Comparison of ENCODE assay signal across 8 mouse cellular contexts in genomic region chr16:91466566-91466965, GRCm38 (mm10). TPM values are rescaled to one million over a fixed set of nuclear protein-coding genes. Genes with fewer than 3 reads are reported as not detected.
DNase-seq lines count a peak whose midpoint lies in the region; ATAC-seq lines count a peak whose summit lies in the region.

No protein-coding gene starts in this region.

- ATAC-seq in neural tube, embryonic 11.5 days (ENCODE audit: insufficient read depth, low FRiP score, low TSS enrichment), result no peak
- ATAC-seq in forebrain, embryonic 11.5 days (replicated peaks; ENCODE audit: low FRiP score), result no peak
- ATAC-seq in midbrain, embryonic 15.5 days (replicated peaks), result no peak

- no peak overlapping the region; the same call in 1 of the 2 replicates for H3K4me2 ChIP-seq in neural tube, embryonic 11.5 days (ENCODE audit: low read depth)
- H3K4me2 ChIP-seq in forebrain, embryonic 11.5 days (ENCODE audit: low read depth, low read length, severe bottlenecking), result no peak overlapping the region
- peak overlapping the region; percentile 70; the same call in 1 of the 2 replicates for H3K4me2 ChIP-seq in midbrain, embryonic 15.5 days

- H3K9ac ChIP-seq in neural tube, embryonic 11.5 days (ENCODE audit: low read length), result no peak overlapping the region
- no peak overlapping the region for H3K9ac ChIP-seq in forebrain, embryonic 11.5 days (ENCODE audit: low read length)
- H3K9ac ChIP-seq in midbrain, embryonic 15.5 days, result no peak overlapping the region

- H3K4me1 ChIP-seq in neural tube, embryonic 11.5 days (ENCODE audit: control insufficient read depth, insufficient read depth, low read length), result peaks cover 8% of the 10 kb centered on the region
- peaks cover 8% of the 10 kb centered on the region for H3K4me1 ChIP-seq in forebrain, embryonic 11.5 days (replicated peaks; ENCODE audit: control insufficient read depth, insufficient read depth, low read length)
- H3K4me1 ChIP-seq in midbrain, embryonic 15.5 days, result peaks cover 23% of the 10 kb centered on the region

- intact Hi-C loops in gastrocnemius, postnatal 36 days (cut with DNase I), result no loop called here

- H3K27me3 ChIP-seq in neural tube, embryonic 11.5 days (ENCODE audit: control insufficient read depth, insufficient read depth, low read length), result no peaks in the 10 kb centered on the region
- no peaks in the 10 kb centered on the region for H3K27me3 ChIP-seq in forebrain, embryonic 11.5 days (ENCODE audit: control insufficient read depth, insufficient read depth, low read length)
- H3K27me3 ChIP-seq in midbrain, embryonic 15.5 days (replicated peaks), result no peaks in the 10 kb centered on the region

- H3K9me3 ChIP-seq in neural tube, embryonic 11.5 days (ENCODE audit: control insufficient read depth, low read length), result no peaks in the 10 kb centered on the region
- no peaks in the 10 kb centered on the region for H3K9me3 ChIP-seq in forebrain, embryonic 11.5 days (ENCODE audit: control insufficient read depth, low read length)
- H3K9me3 ChIP-seq in midbrain, embryonic 15.5 days, result no peaks in the 10 kb centered on the region

- peak; percentile 41 for DNase-seq in neural tube, embryonic 11.5 days (ENCODE audit: low spot score)
- no peak for DNase-seq in neural tube, embryonic 10.5 days (ENCODE audit: extremely low spot score, low spot score)
- peak; percentile 61 for DNase-seq in forebrain, embryonic 11.5 days (ENCODE audit: low spot score)
- DNase-seq in kidney, postnatal 14 days, result peak; percentile 68
- no peak for DNase-seq in adrenal gland, adult 18-20 months (ENCODE audit: low spot score in 2 of 2)
- DNase-seq in gastrocnemius, postnatal 36 days, result no peak
- no peak for DNase-seq in spleen, postnatal 10 days (ENCODE audit: low spot score in 2 of 2)

- H3K4me3 ChIP-seq in neural tube, embryonic 11.5 days (ENCODE audit: low read depth, low read length), result no peak overlapping the region
- H3K4me3 ChIP-seq in forebrain, embryonic 11.5 days (ENCODE audit: low read depth, low read length), result no peak overlapping the region
- no peak overlapping the region for H3K4me3 ChIP-seq in midbrain, embryonic 15.5 days

- 0 out of 2 replicates have a peak, but pooled peaks cover 2% of the 10 kb centered on the region for H3K36me3 ChIP-seq in neural tube, embryonic 11.5 days (ENCODE audit: control insufficient read depth, insufficient read depth, low read length)
- no peaks in the 10 kb centered on the region for H3K36me3 ChIP-seq in forebrain, embryonic 11.5 days (ENCODE audit: control insufficient read depth, insufficient read depth, low read length)
- no peaks in the 10 kb centered on the region for H3K36me3 ChIP-seq in midbrain, embryonic 15.5 days (replicated peaks)

- H3K27ac ChIP-seq in neural tube, embryonic 11.5 days (ENCODE audit: low read depth, low read length), result no peak overlapping the region
- H3K27ac ChIP-seq in forebrain, embryonic 11.5 days (ENCODE audit: low read depth, low read length), result no peak overlapping the region
- no peak overlapping the region for H3K27ac ChIP-seq in midbrain, embryonic 15.5 days

- WGBS in neural tube, embryonic 11.5 days, result 53% methylated on average over 6 of the region's 6 CpGs
- WGBS in forebrain, embryonic 11.5 days, result 62% methylated on average over 6 of the region's 6 CpGs
- WGBS in midbrain, embryonic 15.5 days, result 42% methylated on average over 6 of the region's 6 CpGs

RNA-seq across cellular contexts. Expression of gene Ifnar1, which starts 18.5 kb away (rescaled TPM):
- polyA plus RNA-seq in neural tube, embryonic 11.5 days (2014; fragmentation: Nextera tagmentation; extraction: Ambion mirVana), result 53.9 and 56.0 TPM in 2 replicates
- 51.4 and 53.1 TPM in 2 replicates for polyA plus RNA-seq in forebrain, embryonic 11.5 days (2014; fragmentation: Nextera tagmentation; extraction: Ambion mirVana)
- 53.4 and 54.7 TPM in 2 replicates for polyA plus RNA-seq in midbrain, embryonic 15.5 days (2015; fragmentation: Nextera tagmentation; extraction: Ambion mirVana)
- total RNA-seq in adrenal gland, adult 18-20 months (2021), result 10 to 100 TPM; 53.5 to 55.4 TPM
- total RNA-seq in gastrocnemius, postnatal 36 days (2021), result 10 to 100 TPM in 1 of 2 experiments, 1 to 10 TPM in 1; 9.6 to 11.3 TPM

Comparison
In these comparisons a context has a peak if more than half of its experiments do, and no peak if none do; other contexts are left out.
1. DNase-seq: peak in neural tube, embryonic 11.5 days (single experiment), forebrain, embryonic 11.5 days (single experiment) and kidney, postnatal 14 days (single experiment); none in neural tube, embryonic 10.5 days (single experiment), adrenal gland, adult 18-20 months (0 of 2), gastrocnemius, postnatal 36 days (0 of 2) and spleen, postnatal 10 days (0 of 2).